Mouse (Mus musculus) urinary bladder, adult 2 months (tissue): ENCODE data around the gene P2rx7. TPM values are rescaled to one million over a fixed set of nuclear protein-coding genes. Genes with fewer than 3 reads are reported as not detected.

ENCODE experiments used
- DNase-seq: peaks from one replicate; pipeline ENCODE4 v3.0.0; 2022; ENCODE audit warnings: low spot score
- polyA plus RNA-seq: library from polyadenylated mRNA; depleted of rRNA; stranded (reverse); fragments of >200 nt; gene quantifications from 2 replicates; pipeline ENCODE4 v1.2.3, GENCODE M21; 2012; rRNA removed

The P2rx7 gene
- polyA plus RNA-seq, 1 experiment, result 24.1 TPM

- DNase-seq, result no peak
Measured at GRCm38 (mm10) chr5:122730776-122731175, 87.1 kb downstream of the P2rx7 start.

- peak; percentile 40 for DNase-seq
Measured at GRCm38 (mm10) chr5:122731321-122731720, 87.6 kb downstream of the P2rx7 start.

GRCm38 (mm10) chr5:122731991-122732673 is 88.4 kb downstream of the P2rx7 start:
- DNase-seq, result no peak

- DNase-seq, result no peak
Measured at GRCm38 (mm10) chr5:122733881-122734280, 90.2 kb downstream of the P2rx7 start.

- DNase-seq, result no peak
Measured at GRCm38 (mm10) chr5:122735853-122736252, 92.1 kb downstream of the P2rx7 start.

- DNase-seq, result no peak
Measured at GRCm38 (mm10) chr5:122736761-122737160, 93.0 kb downstream of the P2rx7 start.

Other genes starting within 250 kb of the P2rx7 start
- gene Anapc7, start 222.2 kb upstream of the P2rx7 start, polyA plus RNA-seq, result 41.6 and 46.7 TPM in 2 replicates
- gene Atp2a2, start 141.7 kb upstream of the P2rx7 start, polyA plus RNA-seq, result 339 and 500 TPM in 2 replicates
- gene Ift81, start 29.4 kb upstream of the P2rx7 start, polyA plus RNA-seq, result 13.2 TPM in 2 replicates
- gene P2rx4, start 63.6 kb downstream of the P2rx7 start, polyA plus RNA-seq, result 42.4 and 44.3 TPM in 2 replicates
- 29.4 and 29.8 TPM in 2 replicates for gene Camkk2, start 135.5 kb downstream of the P2rx7 start, polyA plus RNA-seq
- 404 and 530 TPM in 2 replicates for gene Anapc5, start 177.4 kb downstream of the P2rx7 start, polyA plus RNA-seq
- 22.6 and 26.7 TPM in 2 replicates for gene Rnf34, start 206.1 kb downstream of the P2rx7 start, polyA plus RNA-seq